Mouse (Mus musculus): ENCODE measurements around the gene Hao2.

DNA sequence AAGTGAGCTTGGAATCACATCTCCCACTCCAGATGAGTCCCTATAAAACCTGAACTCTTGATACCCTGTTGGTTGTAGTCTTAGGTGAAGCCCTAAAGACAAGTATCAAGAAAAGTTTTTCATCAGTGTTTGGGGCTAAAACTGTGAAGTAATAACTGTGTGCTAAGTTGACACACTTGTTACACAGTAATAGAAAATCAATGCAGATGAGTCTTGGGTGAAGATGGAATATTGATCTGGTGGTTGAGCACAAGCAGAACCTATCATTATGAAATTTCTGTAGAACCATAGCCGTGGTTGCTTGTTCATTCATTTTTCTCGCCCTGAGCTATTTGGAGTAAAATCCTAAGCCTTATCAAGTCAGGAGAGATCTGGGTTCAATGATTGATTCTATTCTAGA is 24.8 kb downstream of the Hao2 start:
- TF ChIP-seq POLR2AphosphoS5 (IDR thresholded peaks at IDR 0.05; ENCODE audit: insufficient replicate concordance, low read depth, low read length) (no peak), GATA1 (IDR thresholded peaks at IDR 0.05; ENCODE audit: borderline replicate concordance, low read length) (no peak), CTCF (IDR thresholded peaks at IDR 0.05; ENCODE audit: low read depth, low read length) (no peak), TAL1 (conservative IDR thresholded peaks at IDR 0.05; ENCODE audit: low read depth, low read length) (no peak)

Data from G1E (cell line).